Mouse (Mus musculus) C2C12 (cell line): ENCODE measurements around the gene Adh4.

Experiments used
- CTCF ChIP-seq: IDR thresholded peaks from one replicate; pipeline ENCODE4 v1.5.1; 2011; ENCODE audit not compliant: control insufficient read depth, insufficient read depth, insufficient read length
- USF1 ChIP-seq: IDR thresholded peaks from one replicate; pipeline ENCODE4 v1.6.1; 2011; ENCODE audit warnings: low read depth, mild to moderate bottlenecking, control low read depth, moderate library complexity

GRCm38 (mm10) chr3:138443465-138443771, 28.2 kb downstream of the Adh4 start:
- TF ChIP-seq CTCF (no peak), USF1 (no peak)
